Mouse (Mus musculus) hindbrain, embryonic 12.5 days (tissue): ENCODE data around the gene Lcn12. TPM values are rescaled to one million over a fixed set of nuclear protein-coding genes. Genes with fewer than 3 reads are reported as not detected.

Source experiments
- ATAC-seq: fragments of 200-750 bp; cut with Nextera tagmentation; 2 replicates; pipeline ENCODE4 v1.8.0; 2017; ENCODE audit warnings: moderate TSS enrichment; ENCODE audit not compliant: low FRiP score
- H3K27ac ChIP-seq: fragments of 300-500 bp; sonication (generic); 2 replicates; pipeline ENCODE4 v1.5.1; 2016; ENCODE audit warnings: mild to moderate bottlenecking
- H3K27me3 ChIP-seq: fragments of 300-500 bp; sonication (generic); 2 replicates; pipeline ENCODE4 v1.6.1; 2016; ENCODE audit warnings: mild to moderate bottlenecking
- H3K36me3 ChIP-seq: fragments of 300-500 bp; sonication (generic); 2 replicates; pipeline ENCODE4 v1.6.1; 2016; ENCODE audit warnings: mild to moderate bottlenecking
- H3K4me1 ChIP-seq: fragments of 300-500 bp; sonication (generic); 2 replicates; pipeline ENCODE4 v1.6.1; 2016
- H3K4me2 ChIP-seq: fragments of 300-500 bp; sonication (generic); replicated peaks from 2 replicates; pipeline ENCODE4 v1.6.1; 2016; ENCODE audit warnings: mild to moderate bottlenecking
- H3K4me3 ChIP-seq: fragments of 300-500 bp; sonication (generic); 2 replicates; pipeline ENCODE4 v1.5.1; 2016; ENCODE audit warnings: mild to moderate bottlenecking
- H3K9ac ChIP-seq: fragments of 300-500 bp; sonication (generic); 2 replicates; pipeline ENCODE4 v1.6.1; 2016; ENCODE audit warnings: mild to moderate bottlenecking, moderate library complexity
- H3K9me3 ChIP-seq: fragments of 300-500 bp; sonication (generic); replicated peaks from 2 replicates; pipeline ENCODE4 v1.6.1; 2016; ENCODE audit warnings: mild to moderate bottlenecking
- whole genome bisulfite sequencing: fragments of 180-500 bp; shearing (Covaris S2); methylation state at CpG from one replicate; pipeline ENCODE4 v1.1.7; 2016; 5-methylcytosine and 5-hydroxymethylcytosine counted together
- polyA plus RNA-seq: library from polyadenylated mRNA; unstranded; fragments of >200 nt; fragmentation: Nextera tagmentation; extraction: Ambion mirVana; gene quantifications from 2 replicates; pipeline ENCODE4 v1.2.1, GENCODE M21; 2016

Lcn12 gene
- polyA plus RNA-seq, 1 experiment from 2014 or later: not detected

DNA sequence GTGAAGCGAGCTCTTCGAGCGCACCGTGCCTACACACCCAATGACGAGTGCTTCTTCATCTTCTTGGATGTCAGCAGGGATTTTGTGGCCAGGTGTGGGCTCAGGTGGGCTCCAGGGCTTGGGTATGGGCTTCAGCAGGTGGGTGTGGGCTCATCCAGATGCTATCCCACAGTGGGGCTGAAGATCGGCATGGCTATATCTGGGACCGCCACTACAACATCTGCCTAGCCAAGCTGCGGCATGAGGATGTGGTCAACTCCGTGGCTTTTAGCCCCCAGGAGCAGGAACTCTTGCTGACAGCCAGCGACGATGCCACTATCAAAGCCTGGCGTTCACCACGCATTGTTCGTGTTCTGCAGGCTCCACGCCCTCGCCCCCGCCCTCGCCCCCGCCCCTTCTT is 10.8 kb upstream of the Lcn12 start:
- no peaks in the 10 kb centered on the region for H3K9me3 ChIP-seq
- 94% methylated on average over 19 of the region's 19 CpGs for WGBS
- H3K4me1 ChIP-seq: peaks cover 18% of the 10 kb centered on the region
- ATAC-seq: no peak
- H3K4me2 ChIP-seq: no peak overlapping the region
- H3K9ac ChIP-seq: no peak overlapping the region
- peaks cover 40% of the 10 kb centered on the region for H3K36me3 ChIP-seq
- no peak overlapping the region for H3K27ac ChIP-seq
- no peak overlapping the region for H3K4me3 ChIP-seq
- H3K27me3 ChIP-seq: no peaks in the 10 kb centered on the region

DNA sequence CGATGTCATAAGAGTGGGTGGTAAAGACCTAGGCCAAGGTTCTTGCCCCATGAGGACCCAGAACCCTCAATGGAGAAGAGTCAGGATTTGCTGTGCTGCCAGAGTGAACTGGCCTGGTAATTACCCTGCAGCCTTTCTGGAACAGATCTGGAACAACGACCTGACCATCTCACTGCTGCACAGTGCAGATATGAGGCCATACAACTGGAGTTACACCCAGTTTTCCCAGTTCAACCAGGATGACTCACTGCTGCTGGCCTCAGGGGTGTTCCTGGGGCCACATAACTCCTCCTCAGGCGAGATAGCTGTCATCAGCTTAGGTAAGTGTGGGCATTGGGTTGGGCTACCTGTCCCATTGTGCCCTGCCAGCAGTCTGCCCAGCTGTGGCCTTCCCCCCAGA is 9.0 kb upstream of the Lcn12 start:
- no peak for ATAC-seq
- Histone ChIP-seq H3K9me3 (no peaks in the 10 kb centered on the region), H3K27me3 (no peaks in the 10 kb centered on the region), H3K36me3 (peaks cover 40% of the 10 kb centered on the region), H3K4me1 (peaks cover 18% of the 10 kb centered on the region), H3K4me2 (no peak overlapping the region), H3K27ac (no peak overlapping the region), H3K4me3 (no peak overlapping the region), H3K9ac (no peak overlapping the region)
- 80% methylated on average over 3 of the region's 3 CpGs for WGBS

DNA sequence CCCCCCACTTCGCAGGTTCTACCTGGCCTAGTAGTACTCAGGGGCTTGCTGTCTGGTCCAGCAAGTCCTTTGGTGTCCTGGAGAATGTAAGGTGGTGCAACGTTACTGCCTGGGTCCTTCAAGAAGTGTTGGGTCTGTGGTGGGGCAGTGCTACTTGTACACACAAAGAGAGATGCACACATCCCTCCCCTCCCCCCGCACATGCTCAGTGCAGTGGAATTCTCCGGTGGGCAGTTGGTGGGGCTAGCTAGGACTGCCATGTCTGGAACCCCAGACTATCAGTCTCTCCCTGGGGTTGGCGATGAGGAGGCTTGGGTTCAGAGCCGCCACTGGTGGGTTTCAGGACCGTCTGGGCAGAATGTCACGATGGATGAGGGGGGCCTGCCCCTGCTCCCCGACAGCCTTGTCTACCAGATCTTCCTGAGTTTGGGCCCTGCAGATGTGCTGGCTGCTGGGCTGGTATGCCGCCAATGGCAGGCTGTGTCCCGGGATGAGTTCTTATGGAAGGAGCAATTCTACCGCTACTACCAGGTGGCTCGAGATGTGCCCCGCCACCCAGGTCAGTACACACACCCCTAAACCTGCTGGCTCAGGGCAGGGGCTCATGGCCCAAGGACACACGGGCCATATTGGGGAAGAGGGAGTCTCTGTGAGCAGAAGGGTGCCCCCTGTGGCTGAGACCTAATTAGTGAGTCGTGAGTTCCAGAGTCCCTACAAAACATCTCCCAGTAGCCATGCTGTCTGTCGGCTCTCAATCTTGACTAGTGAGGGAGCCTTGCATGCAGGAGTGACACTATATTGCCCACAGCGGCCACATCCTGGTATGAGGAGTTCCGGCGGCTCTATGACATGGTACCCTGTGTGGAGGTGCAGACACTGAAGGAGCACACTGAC is 8.1 kb upstream of the Lcn12 start, which contains the start of gene C8g:
C8g (minus strand) TSS at position 127 of the 894 bp plus-strand sequence.
- Histone ChIP-seq H3K9me3 (no peaks in the 10 kb centered on the region), H3K36me3 (peaks cover 37% of the 10 kb centered on the region), H3K4me3 (peak within 1 kb of the TSS; percentile 90), H3K27ac (peak within 1 kb of the TSS; percentile 79), H3K27me3 (no peaks in the 10 kb centered on the region), H3K4me2 (peak within 1 kb of the TSS; percentile 98), H3K9ac (peak within 1 kb of the TSS; percentile 85), H3K4me1 (peaks cover 18% of the 10 kb centered on the region)
- 78% methylated on average over 20 of the region's 20 CpGs for WGBS
- 0 out of 2 replicates have a peak, but pooled peaks have one; percentile 11 for ATAC-seq

DNA sequence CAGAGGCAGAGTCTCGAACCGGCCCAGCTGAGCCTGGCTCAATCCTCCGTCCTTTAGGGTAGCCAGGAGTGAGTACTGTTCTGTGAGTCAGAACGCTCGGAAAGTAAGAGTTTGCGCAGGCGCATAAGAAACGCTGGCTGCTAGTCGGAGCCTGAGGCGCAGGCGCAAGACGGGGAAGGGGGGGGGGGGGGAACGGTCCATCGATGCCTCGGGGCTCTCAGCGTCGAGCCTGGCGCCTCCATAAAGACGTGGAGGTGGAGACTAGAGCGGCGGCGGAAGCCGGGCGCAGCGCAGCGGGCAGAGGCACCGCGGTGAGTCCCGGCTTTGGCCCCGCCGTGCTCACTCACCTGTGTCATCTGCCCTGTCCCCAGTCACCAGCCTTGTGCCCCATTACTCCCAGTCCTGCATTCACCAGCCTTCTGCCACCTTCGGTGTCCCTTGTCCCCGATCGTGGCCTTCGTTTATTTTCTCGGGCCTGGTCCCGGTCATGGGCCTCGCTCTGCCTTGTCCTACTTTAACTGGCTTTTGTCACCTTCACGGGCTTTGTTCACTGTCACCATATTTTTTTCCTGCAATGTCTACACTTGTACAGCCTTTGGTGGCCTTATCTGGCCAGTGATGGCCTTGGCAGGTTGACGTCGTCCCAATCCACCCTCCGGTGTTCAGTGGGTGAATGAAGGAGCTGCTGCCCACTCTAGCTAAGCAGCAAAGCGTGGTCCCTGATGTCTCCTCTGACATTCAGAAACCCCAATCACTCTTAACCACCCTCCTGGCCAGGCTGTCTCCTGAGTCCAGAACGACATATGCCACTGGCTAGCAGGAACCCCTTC is 7.1 kb upstream of the Lcn12 start, which contains the start of gene Fbxw5:
Fbxw5 (plus strand) TSS at position 175 of the 830 bp plus-strand sequence.
- Histone ChIP-seq H3K9ac (peak within 1 kb of the TSS; percentile 85), H3K9me3 (no peaks in the 10 kb centered on the region), H3K27me3 (no peaks in the 10 kb centered on the region), H3K27ac (peak within 1 kb of the TSS; percentile 79), H3K4me1 (peaks cover 18% of the 10 kb centered on the region), H3K36me3 (peaks cover 34% of the 10 kb centered on the region), H3K4me3 (peak within 1 kb of the TSS; percentile 90), H3K4me2 (peak within 1 kb of the TSS; percentile 98)
- 2% methylated on average over 40 of the region's 44 CpGs for WGBS
- peak; percentile 86 for ATAC-seq

DNA sequence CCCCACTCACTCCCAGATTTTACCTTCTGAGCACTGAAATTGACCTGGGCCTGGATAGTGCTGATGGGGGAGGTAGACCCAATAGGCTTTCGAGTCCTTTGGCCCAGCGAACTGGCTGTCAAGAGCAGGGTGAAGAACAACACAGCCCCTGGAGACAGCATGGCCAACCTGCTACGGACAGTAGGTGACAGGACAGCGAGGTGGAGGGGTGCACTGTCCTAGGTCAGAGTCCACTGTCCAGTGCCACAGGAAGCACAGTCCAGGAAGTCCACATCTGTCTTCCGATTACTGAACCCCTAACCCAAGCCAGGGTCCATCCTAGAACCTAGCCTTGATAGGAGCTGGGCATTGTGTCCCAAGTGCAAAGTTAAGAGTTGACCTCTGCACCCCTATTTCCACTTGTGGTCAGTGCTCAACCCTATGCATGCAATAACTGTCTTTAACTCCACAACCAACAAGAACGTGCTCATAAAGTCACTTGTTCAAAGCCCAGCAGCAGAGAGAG is 6.4 kb upstream of the Lcn12 start:
- peak overlapping the region; percentile 98 for H3K4me2 ChIP-seq
- WGBS: 67% methylated on average over 6 of the region's 6 CpGs
- peak overlapping the region; percentile 85; the same call in 1 of the 2 replicates for H3K9ac ChIP-seq
- peak; percentile 42 for ATAC-seq
- peak overlapping the region; percentile 90 for H3K4me3 ChIP-seq
- H3K27me3 ChIP-seq: no peaks in the 10 kb centered on the region
- peaks cover 18% of the 10 kb centered on the region for H3K4me1 ChIP-seq
- no peak overlapping the region; the same call in 1 of the 2 replicates for H3K27ac ChIP-seq
- peaks cover 27% of the 10 kb centered on the region for H3K36me3 ChIP-seq
- no peaks in the 10 kb centered on the region for H3K9me3 ChIP-seq

DNA sequence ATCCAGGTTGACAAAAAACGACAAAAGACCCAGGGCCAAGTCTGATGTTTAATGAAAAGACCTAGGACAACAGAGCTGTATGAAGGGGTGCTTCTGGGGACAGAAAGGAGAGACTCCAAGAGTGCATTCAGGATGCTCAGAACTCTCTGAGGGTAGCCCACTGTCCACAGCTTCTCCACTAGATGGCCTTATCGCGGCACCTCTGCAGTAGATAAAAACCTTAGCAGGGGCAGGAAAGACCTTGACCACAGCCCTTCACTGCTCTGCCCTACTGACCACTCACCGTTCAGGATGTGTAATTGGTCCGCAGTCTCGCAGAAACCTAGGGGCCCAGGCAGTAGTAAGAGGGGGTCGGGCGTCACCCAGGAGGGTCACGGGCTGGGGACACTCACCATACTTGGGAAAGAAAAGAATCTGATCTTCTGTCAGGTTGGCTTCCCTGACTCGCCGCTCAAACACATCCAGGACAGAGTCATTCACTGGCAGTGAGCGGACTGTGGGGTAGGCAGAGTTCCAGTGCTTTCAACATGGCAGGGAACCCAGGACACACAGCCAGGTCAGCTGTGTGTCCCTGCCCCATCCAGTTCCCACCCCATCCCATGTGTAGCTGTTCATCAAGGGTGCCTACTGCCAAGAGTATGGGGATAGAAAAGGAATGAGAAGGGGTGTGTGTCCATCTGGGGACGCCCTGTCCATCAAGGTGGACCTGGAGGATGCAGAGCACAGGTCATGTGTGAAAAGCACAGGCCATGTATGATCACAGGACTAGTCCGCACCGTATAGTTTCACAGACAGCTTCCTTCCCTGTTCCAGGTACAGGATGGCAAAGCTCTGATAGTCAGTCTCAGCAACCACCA is 5.1 kb upstream of the Lcn12 start:
- no peak overlapping the region for H3K27ac ChIP-seq
- H3K4me1 ChIP-seq: peaks cover 18% of the 10 kb centered on the region
- no peaks in the 10 kb centered on the region for H3K9me3 ChIP-seq
- no peaks in the 10 kb centered on the region for H3K27me3 ChIP-seq
- 0 out of 2 replicates have a peak overlapping the region, but pooled peaks have one; percentile 18 for H3K9ac ChIP-seq
- no peak overlapping the region for H3K4me3 ChIP-seq
- no peak overlapping the region for H3K4me2 ChIP-seq
- WGBS: 71% methylated on average over 15 of the region's 15 CpGs
- peaks cover 15% of the 10 kb centered on the region for H3K36me3 ChIP-seq
- ATAC-seq: no peak

DNA sequence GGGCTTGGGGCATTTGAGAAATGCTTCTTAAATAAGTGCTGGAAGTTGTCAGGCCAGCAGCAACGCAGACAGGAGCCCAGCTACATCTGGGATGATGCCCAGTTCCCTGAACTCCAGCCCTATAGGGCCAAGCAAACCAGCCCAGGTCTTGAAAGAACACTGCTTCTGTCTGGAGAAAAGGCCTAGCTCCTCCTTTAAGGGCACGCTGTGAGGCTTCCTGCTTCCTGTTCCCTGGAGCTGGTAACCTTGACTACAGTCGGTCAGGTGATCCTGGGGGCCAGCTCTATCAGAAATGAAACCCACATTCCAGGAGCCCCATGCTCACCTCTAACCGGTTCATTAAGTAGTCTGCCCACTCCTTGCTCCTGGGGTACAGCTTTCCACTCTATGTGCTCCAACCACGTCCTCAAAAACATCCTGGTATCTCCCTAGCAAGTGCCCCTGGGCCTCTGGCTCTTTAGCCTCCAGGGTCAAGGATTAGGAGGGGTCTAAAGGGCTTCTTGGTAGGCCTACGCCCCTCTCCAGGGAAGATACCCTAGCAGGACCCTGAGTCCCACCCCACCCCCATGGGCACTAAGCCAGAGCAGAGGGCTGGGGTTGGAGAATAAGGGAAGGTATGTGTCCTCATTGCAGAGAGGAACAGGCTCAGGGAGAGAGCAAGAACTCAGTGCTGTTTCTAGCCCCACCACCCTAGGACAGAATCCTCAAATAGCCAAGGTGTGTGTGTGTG is 4.3 kb upstream of the Lcn12 start:
- Histone ChIP-seq H3K27ac (no peak overlapping the region), H3K4me3 (no peak overlapping the region), H3K36me3 (peaks cover 6% of the 10 kb centered on the region), H3K4me2 (no peak overlapping the region), H3K9me3 (no peaks in the 10 kb centered on the region), H3K27me3 (no peaks in the 10 kb centered on the region), H3K9ac (no peak overlapping the region), H3K4me1 (peaks cover 18% of the 10 kb centered on the region)
- 60% methylated on average over 6 of the region's 6 CpGs for WGBS
- ATAC-seq: no peak

DNA sequence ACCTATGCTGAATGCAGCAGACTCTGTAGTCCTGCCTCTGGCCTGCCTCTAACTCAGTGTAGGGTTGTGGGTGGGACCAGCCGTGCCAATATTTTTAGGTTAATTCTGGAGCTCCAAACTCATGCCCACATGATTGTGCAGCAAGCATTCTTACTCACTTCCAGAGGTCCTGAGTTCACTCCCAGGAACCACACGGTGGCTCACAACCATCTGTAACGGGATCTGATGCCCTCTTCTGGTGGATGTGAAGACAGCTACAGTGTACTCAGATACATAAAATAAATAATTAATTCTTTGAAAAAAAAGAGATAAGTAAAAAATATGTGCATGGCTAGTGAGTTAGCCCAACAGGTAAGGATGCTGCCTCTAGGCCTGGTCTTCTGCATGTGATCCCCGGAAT is 2.8 kb upstream of the Lcn12 start:
- Histone ChIP-seq H3K36me3 (no peaks in the 10 kb centered on the region), H3K27me3 (no peaks in the 10 kb centered on the region), H3K4me2 (no peak overlapping the region), H3K9ac (no peak overlapping the region), H3K4me3 (no peak overlapping the region), H3K4me1 (peaks cover 8% of the 10 kb centered on the region), H3K27ac (no peak overlapping the region), H3K9me3 (no peaks in the 10 kb centered on the region)
- ATAC-seq: no peak
- WGBS: 43% methylated on average over 4 of the region's 4 CpGs

DNA sequence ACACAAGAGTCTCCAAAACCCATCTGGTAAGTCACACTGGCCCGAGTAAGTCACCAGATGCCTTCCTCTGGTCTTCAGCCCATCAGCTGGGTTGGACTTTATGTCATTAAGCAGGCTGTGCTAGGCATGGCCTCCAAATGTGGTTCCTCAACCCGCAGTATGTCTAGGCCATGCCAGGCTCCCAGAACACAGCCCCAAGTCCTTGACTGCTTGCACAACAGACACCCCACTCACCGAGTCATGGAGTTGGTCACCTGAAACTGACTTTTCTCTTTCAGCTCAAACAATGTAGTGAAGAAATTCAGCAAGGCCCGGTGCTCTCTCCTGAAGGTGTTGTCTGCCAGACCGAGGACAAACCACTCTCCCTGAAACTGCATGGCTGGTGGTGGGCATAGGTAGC is 723 bp downstream of the Lcn12 start:
- no peak for ATAC-seq
- Histone ChIP-seq H3K27ac (no peak overlapping the region), H3K4me3 (no peak overlapping the region), H3K4me1 (no peaks in the 10 kb centered on the region), H3K9ac (no peak overlapping the region), H3K9me3 (no peaks in the 10 kb centered on the region), H3K27me3 (no peaks in the 10 kb centered on the region), H3K36me3 (no peaks in the 10 kb centered on the region), H3K4me2 (no peak overlapping the region)
- 90% methylated on average over 5 of the region's 5 CpGs for WGBS

DNA sequence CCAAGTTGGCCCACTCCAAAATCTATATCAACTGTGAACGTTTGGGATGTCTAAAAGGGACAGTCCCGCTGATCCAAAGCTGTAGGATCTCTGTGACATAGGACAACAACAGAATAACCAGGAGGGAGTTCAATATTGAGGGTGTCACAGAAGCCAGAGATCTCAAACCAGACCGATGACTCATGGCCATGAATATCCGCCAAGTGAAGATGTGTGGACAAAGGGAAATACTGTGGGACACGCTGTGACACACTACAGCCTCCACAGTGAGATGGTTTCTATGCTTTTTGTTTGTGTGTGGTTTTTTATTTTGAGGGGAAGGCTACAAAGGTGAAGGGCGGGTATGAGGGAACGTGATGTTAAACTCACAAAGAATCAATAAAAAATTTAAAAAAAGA is 5.0 kb downstream of the Lcn12 start:
- WGBS: 82% methylated on average over 7 of the region's 7 CpGs
- Histone ChIP-seq H3K9me3 (no peaks in the 10 kb centered on the region), H3K4me3 (no peak overlapping the region), H3K4me2 (no peak overlapping the region), H3K27me3 (0 out of 2 replicates have a peak, but pooled peaks cover 3% of the 10 kb centered on the region), H3K9ac (no peak overlapping the region), H3K36me3 (no peaks in the 10 kb centered on the region), H3K4me1 (no peaks in the 10 kb centered on the region), H3K27ac (no peak overlapping the region)
- no peak for ATAC-seq
